Mouse (Mus musculus) hindbrain, embryonic 13.5 days (tissue): Measurements from ENCODE around the gene Gpr141. TPM values are rescaled to one million over a fixed set of nuclear protein-coding genes. Genes with fewer than 3 reads are reported as not detected.
"Not testable (repeated sequence)": the region's sequence is repeated elsewhere in the genome, so short reads cannot be mapped to it uniquely, and the experiment has no call there.

Experiments used
- ATAC-seq: fragments of 200-750 bp; cut with Nextera tagmentation; 2 replicates; pipeline ENCODE4 v1.8.0; 2017; ENCODE audit warnings: moderate TSS enrichment; ENCODE audit not compliant: low FRiP score
- H3K27ac ChIP-seq: fragments of 300-500 bp; sonication (generic); 2 replicates; pipeline ENCODE4 v1.5.1; 2015; ENCODE audit warnings: inconsistent platforms, mild to moderate bottlenecking, moderate library complexity
- H3K27me3 ChIP-seq: fragments of 300-500 bp; sonication (generic); 2 replicates; pipeline ENCODE4 v1.6.1; 2015; ENCODE audit warnings: mild to moderate bottlenecking, inconsistent platforms
- H3K36me3 ChIP-seq: fragments of 300-500 bp; sonication (generic); 2 replicates; pipeline ENCODE4 v1.6.1; 2015; ENCODE audit warnings: mild to moderate bottlenecking, inconsistent platforms
- H3K4me1 ChIP-seq: fragments of 300-500 bp; sonication (generic); replicated peaks from 2 replicates; pipeline ENCODE4 v1.6.1; 2015; ENCODE audit warnings: inconsistent platforms
- H3K4me2 ChIP-seq: fragments of 300-500 bp; sonication (generic); 2 replicates; pipeline ENCODE4 v1.6.1; 2015; ENCODE audit warnings: inconsistent platforms, mild to moderate bottlenecking, moderate library complexity
- H3K4me3 ChIP-seq: fragments of 300-500 bp; sonication (generic); 2 replicates; pipeline ENCODE4 v1.5.1; 2015; ENCODE audit warnings: mild to moderate bottlenecking, inconsistent platforms
- H3K9ac ChIP-seq: fragments of 300-500 bp; sonication (generic); 2 replicates; pipeline ENCODE4 v1.6.1; 2015; ENCODE audit warnings: mild to moderate bottlenecking, inconsistent platforms
- H3K9me3 ChIP-seq: fragments of 300-500 bp; sonication (generic); 2 replicates; pipeline ENCODE4 v1.6.1; 2016; ENCODE audit warnings: inconsistent platforms
- WGBS: fragments of 180-500 bp; shearing (Covaris S2); methylation state at CpG from one replicate; pipeline ENCODE4 v1.1.7; 2015; 5-methylcytosine and 5-hydroxymethylcytosine counted together
- polyA plus RNA-seq: library from polyadenylated mRNA; unstranded; fragments of >200 nt; fragmentation: Nextera tagmentation; extraction: Ambion mirVana; gene quantifications from 2 replicates; pipeline ENCODE4 v1.2.1, GENCODE M21; 2015

Gene Gpr141
- polyA plus RNA-seq, 1 experiment from 2014 or later: not detected

- H3K27me3 ChIP-seq: no peaks in the 10 kb centered on the region
- H3K9me3 ChIP-seq: no peaks in the 10 kb centered on the region
- H3K4me3 ChIP-seq: no peak overlapping the region
- H3K36me3 ChIP-seq: no peaks in the 10 kb centered on the region
- ATAC-seq: no peak
- no peak overlapping the region for H3K27ac ChIP-seq
- no peak overlapping the region for H3K9ac ChIP-seq
- WGBS: 72% methylated on average over 3 of the region's 3 CpGs
- no peak overlapping the region for H3K4me2 ChIP-seq
- no peaks in the 10 kb centered on the region for H3K4me1 ChIP-seq
These were observed 29.1 kb downstream of the Gpr141 start for GRCm38 (mm10) chr13:19794942-19795341.

DNA sequence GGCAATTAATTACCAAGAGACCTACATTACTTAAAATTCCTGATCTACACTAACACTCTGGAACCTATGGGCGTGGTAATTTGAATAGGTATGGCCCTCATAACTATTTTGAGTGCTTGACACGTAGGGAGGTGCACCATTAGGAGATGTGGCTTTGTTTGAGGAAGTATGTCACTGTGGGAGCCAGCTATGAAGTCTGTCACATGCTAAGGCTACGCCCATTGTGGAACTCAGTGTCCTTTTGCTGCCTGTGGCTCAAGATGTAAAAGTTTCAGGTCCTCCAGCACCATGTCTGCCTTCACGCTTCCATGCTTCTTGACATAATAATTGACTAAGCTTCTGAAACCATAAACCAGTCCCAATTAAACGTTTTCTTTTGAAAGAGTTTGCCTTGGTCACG, 29.6 kb downstream of the Gpr141 start:
- Histone ChIP-seq H3K36me3 (no peaks in the 10 kb centered on the region), H3K9ac (no peak overlapping the region), H3K4me1 (no peaks in the 10 kb centered on the region), H3K27ac (no peak overlapping the region), H3K9me3 (no peaks in the 10 kb centered on the region), H3K27me3 (no peaks in the 10 kb centered on the region), H3K4me3 (no peak overlapping the region), H3K4me2 (no peak overlapping the region)
- no peak for ATAC-seq
- 69% methylated on average over 6 of the region's 6 CpGs for WGBS

DNA sequence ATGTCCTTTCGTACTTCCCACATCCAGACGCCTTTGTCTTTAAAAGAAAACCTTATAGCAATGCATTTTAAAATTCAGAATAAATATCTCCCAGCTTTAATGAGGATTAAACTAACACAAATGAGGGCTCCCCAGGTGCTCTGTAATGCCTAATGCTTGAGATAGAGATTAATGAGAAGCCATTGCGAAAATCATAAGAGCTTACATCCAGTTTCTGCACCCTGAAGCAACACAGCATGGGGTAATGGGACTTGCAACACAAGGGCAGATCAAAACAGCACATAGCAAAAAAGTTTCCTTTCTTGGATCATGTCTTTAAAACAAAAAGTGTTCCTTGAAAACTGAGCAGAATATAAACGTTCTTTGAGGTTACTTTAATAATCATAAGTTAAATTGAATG, 30.3 kb downstream of the Gpr141 start:
- no peaks in the 10 kb centered on the region for H3K9me3 ChIP-seq
- no peak overlapping the region for H3K4me2 ChIP-seq
- H3K4me3 ChIP-seq: no peak overlapping the region
- ATAC-seq: no peak
- no peak overlapping the region for H3K27ac ChIP-seq
- no peaks in the 10 kb centered on the region for H3K36me3 ChIP-seq
- H3K4me1 ChIP-seq: no peaks in the 10 kb centered on the region
- no peak overlapping the region for H3K9ac ChIP-seq
- no peaks in the 10 kb centered on the region for H3K27me3 ChIP-seq
- WGBS: 80% methylated on average over 4 of the region's 4 CpGs

DNA sequence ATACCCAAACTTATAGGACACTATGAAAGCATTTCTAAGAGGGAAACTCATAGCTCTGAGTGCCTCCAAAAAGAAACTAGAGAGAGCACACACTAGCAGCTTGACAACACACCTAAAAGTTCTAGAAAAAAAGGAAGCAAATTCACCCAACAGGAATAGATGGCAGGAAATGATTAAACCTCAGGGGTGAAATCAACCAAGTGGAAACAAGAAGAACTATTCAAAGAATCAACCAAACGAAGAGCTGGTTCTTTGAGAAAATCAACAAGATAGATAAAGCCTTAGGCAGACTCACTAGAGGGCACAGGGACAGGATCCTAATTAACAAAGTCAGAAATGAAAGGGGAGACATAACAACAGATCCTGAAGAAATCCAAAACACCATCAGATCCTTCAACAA, 36.1 kb downstream of the Gpr141 start:
- not testable (repeated sequence) for H3K4me2 ChIP-seq, H3K36me3 ChIP-seq, H3K4me1 ChIP-seq, H3K9ac ChIP-seq, H3K4me3 ChIP-seq, H3K9me3 ChIP-seq, H3K27ac ChIP-seq, ATAC-seq, H3K27me3 ChIP-seq
- 53% methylated on average over 1 of the region's 1 CpGs for WGBS

- H3K9ac ChIP-seq: no peak overlapping the region
- no peak overlapping the region for H3K4me3 ChIP-seq
- no peaks in the 10 kb centered on the region for H3K36me3 ChIP-seq
- H3K27me3 ChIP-seq: no peaks in the 10 kb centered on the region
- 82% methylated on average over 1 of the region's 1 CpGs for WGBS
- ATAC-seq: no peak
- H3K27ac ChIP-seq: no peak overlapping the region
- H3K4me1 ChIP-seq: no peaks in the 10 kb centered on the region
- no peak overlapping the region for H3K4me2 ChIP-seq
- no peaks in the 10 kb centered on the region for H3K9me3 ChIP-seq
These were observed 53.9 kb downstream of the Gpr141 start for GRCm38 (mm10) chr13:19770163-19770562.

GRCm38 (mm10) chr13:19767202-19767601, 56.9 kb downstream of the Gpr141 start:
- WGBS: 73% methylated on average over 2 of the region's 2 CpGs
- no peak overlapping the region for H3K27ac ChIP-seq
- no peaks in the 10 kb centered on the region for H3K27me3 ChIP-seq
- no peak overlapping the region for H3K4me3 ChIP-seq
- no peaks in the 10 kb centered on the region for H3K4me1 ChIP-seq
- no peak overlapping the region for H3K4me2 ChIP-seq
- no peak overlapping the region for H3K9ac ChIP-seq
- no peaks in the 10 kb centered on the region for H3K36me3 ChIP-seq
- no peak for ATAC-seq
- no peaks in the 10 kb centered on the region for H3K9me3 ChIP-seq

DNA sequence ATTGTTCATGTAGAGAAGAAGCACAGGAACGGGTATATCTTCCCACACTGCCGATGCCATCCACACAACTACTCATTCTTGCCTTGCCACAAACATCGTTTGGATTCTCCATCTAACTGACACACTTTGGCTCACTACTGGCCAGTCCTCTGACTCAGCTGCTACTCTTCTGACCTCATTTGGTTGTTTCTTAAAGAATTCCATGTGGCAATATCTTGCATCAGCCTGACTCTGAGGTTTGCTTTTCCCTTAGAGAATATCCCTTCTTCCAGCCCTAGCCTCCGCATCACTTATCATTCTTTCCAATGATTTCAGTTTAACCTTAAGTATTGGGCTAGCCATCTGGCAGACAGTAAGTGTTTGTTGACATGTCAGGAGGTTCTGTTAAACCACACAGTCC, 59.8 kb downstream of the Gpr141 start:
- Histone ChIP-seq H3K9ac (no peak overlapping the region), H3K9me3 (no peaks in the 10 kb centered on the region), H3K4me1 (no peaks in the 10 kb centered on the region), H3K27ac (no peak overlapping the region), H3K4me2 (no peak overlapping the region), H3K4me3 (no peak overlapping the region), H3K36me3 (no peaks in the 10 kb centered on the region), H3K27me3 (no peaks in the 10 kb centered on the region)
- 91% methylated on average over 4 of the region's 4 CpGs for WGBS
- no peak for ATAC-seq

- no peak overlapping the region for H3K4me3 ChIP-seq
- H3K4me2 ChIP-seq: no peak overlapping the region
- H3K36me3 ChIP-seq: no peaks in the 10 kb centered on the region
- H3K27me3 ChIP-seq: no peaks in the 10 kb centered on the region
- ATAC-seq: no peak
- no peaks in the 10 kb centered on the region for H3K9me3 ChIP-seq
- no peaks in the 10 kb centered on the region for H3K4me1 ChIP-seq
- H3K27ac ChIP-seq: no peak overlapping the region
- H3K9ac ChIP-seq: no peak overlapping the region
- 86% methylated on average over 1 of the region's 1 CpGs for WGBS
These were observed 60.8 kb downstream of the Gpr141 start for GRCm38 (mm10) chr13:19763211-19763610.

DNA sequence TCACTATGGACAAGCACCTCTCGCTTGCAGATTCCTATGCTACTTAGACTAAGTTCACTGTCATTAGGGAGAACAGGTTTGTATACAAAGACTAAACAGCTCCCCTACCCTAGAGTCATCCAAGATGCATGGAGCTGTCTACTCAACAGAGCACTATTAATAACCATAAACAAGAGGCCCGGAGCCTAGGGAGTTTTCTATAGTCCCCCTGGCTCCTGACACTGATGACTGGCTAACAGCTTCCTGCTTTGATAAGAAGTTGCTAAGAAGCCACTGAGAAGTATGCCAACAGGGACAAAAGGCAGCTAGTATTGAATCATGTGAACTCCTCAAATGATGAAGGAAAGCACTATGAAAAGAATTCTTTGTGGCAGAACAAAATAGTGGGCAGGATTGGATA, 78.3 kb downstream of the Gpr141 start:
- ATAC-seq: no peak
- WGBS: 39% methylated on average over 2 of the region's 2 CpGs
- no peaks in the 10 kb centered on the region for H3K9me3 ChIP-seq

GRCm38 (mm10) chr13:19744536-19744935, 79.5 kb downstream of the Gpr141 start:
- no peak for ATAC-seq
- no peaks in the 10 kb centered on the region for H3K4me1 ChIP-seq
- no peaks in the 10 kb centered on the region for H3K27me3 ChIP-seq
- H3K36me3 ChIP-seq: no peaks in the 10 kb centered on the region
- no peak overlapping the region for H3K27ac ChIP-seq
- WGBS: 94% methylated on average over 5 of the region's 5 CpGs
- H3K4me3 ChIP-seq: no peak overlapping the region
- H3K9me3 ChIP-seq: no peaks in the 10 kb centered on the region
- H3K4me2 ChIP-seq: no peak overlapping the region
- no peak overlapping the region for H3K9ac ChIP-seq

More for the DNA sequence above, 78.3 kb downstream of the Gpr141 start:
- no peaks in the 10 kb centered on the region for H3K4me1 ChIP-seq
- no peak overlapping the region for H3K27ac ChIP-seq
- H3K36me3 ChIP-seq: no peaks in the 10 kb centered on the region
- no peaks in the 10 kb centered on the region for H3K27me3 ChIP-seq
- H3K9ac ChIP-seq: no peak overlapping the region
- H3K4me2 ChIP-seq: no peak overlapping the region
- H3K4me3 ChIP-seq: no peak overlapping the region

- 84% methylated on average over 5 of the region's 5 CpGs for WGBS
- Histone ChIP-seq H3K27ac (no peak overlapping the region), H3K4me2 (no peak overlapping the region), H3K4me3 (no peak overlapping the region), H3K9me3 (no peaks in the 10 kb centered on the region), H3K4me1 (no peaks in the 10 kb centered on the region), H3K27me3 (no peaks in the 10 kb centered on the region), H3K9ac (no peak overlapping the region), H3K36me3 (no peaks in the 10 kb centered on the region)
- no peak for ATAC-seq
These were observed 89.5 kb downstream of the Gpr141 start for GRCm38 (mm10) chr13:19734597-19734996.

DNA sequence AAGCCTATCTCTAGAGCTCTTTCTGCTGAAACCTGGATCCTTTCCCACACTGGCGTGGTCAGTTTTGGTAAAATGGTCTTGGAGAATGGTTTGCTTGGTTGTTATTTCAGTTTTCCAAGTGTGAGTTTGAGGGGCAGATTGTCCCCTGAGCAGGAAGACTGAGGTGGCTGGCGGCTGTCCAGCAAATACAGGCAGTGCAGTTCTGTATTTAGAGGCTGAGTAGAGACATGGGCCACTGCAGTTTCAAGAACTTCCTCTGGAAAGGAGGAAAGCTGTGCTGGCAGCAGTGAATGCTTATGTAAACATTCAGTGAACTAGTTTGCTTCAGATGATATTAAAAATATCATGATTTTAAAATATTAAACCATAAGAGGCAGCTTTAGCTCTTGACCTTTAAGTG, 93.2 kb downstream of the Gpr141 start:
- Histone ChIP-seq H3K4me1 (no peaks in the 10 kb centered on the region), H3K9me3 (no peaks in the 10 kb centered on the region), H3K4me3 (no peak overlapping the region), H3K27ac (no peak overlapping the region), H3K36me3 (no peaks in the 10 kb centered on the region), H3K9ac (no peak overlapping the region), H3K4me2 (no peak overlapping the region), H3K27me3 (no peaks in the 10 kb centered on the region)
- 88% methylated on average over 2 of the region's 2 CpGs for WGBS
- ATAC-seq: no peak

DNA sequence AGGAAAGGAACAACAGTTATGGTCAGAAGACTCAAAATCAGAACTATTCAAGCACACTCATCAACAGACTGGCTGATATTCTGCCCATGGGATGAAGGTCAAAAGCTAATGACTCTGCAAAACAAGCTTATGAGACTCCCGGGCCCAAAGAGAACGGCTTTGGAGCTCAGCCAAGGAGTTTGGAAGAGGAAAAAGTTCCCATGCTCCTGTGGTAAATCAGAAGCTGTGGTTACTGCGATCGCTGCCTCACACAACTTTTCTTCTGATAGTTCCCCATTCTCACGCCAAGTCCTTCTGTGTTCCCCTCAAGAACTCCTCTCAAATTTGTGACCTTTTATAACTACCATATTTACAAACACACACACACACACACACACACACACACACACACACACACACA, 105.1 kb downstream of the Gpr141 start:
- Histone ChIP-seq H3K4me2 (no peak overlapping the region), H3K27ac (no peak overlapping the region), H3K9me3 (no peaks in the 10 kb centered on the region), H3K4me3 (no peak overlapping the region), H3K9ac (no peak overlapping the region), H3K36me3 (no peaks in the 10 kb centered on the region), H3K27me3 (no peaks in the 10 kb centered on the region), H3K4me1 (0 out of 2 replicates have a peak, but pooled peaks cover 3% of the 10 kb centered on the region)
- 77% methylated on average over 5 of the region's 5 CpGs for WGBS
- ATAC-seq: no peak

GRCm38 (mm10) chr13:19717201-19717600, 106.9 kb downstream of the Gpr141 start:
- 0 out of 2 replicates have a peak, but pooled peaks have one; percentile 36 for ATAC-seq
- H3K27me3 ChIP-seq: no peaks in the 10 kb centered on the region
- H3K4me3 ChIP-seq: no peak overlapping the region
- 77% methylated on average over 2 of the region's 2 CpGs for WGBS
- H3K4me2 ChIP-seq: no peak overlapping the region
- no peaks in the 10 kb centered on the region for H3K9me3 ChIP-seq
- H3K27ac ChIP-seq: no peak overlapping the region
- no peak overlapping the region for H3K9ac ChIP-seq
- H3K4me1 ChIP-seq: 0 out of 2 replicates have a peak, but pooled peaks cover 3% of the 10 kb centered on the region
- no peaks in the 10 kb centered on the region for H3K36me3 ChIP-seq
